Mouse (Mus musculus): ENCODE data around the gene Tyw1.

GRCm38 (mm10) chr5:130273046-130273445 lies 17.6 kb downstream of the Tyw1 start:
- TF ChIP-seq EP300 (IDR thresholded peaks at IDR 0.05; ENCODE audit: low read depth) (no peak), CTCF (IDR thresholded peaks at IDR 0.05; ENCODE audit: low read depth) (no peak)

All from liver, postnatal 0 days (tissue).